Mouse (Mus musculus) forebrain, embryonic 14.5 days (tissue): ENCODE results near the gene Pcsk4. TPM values are rescaled to one million over a fixed set of nuclear protein-coding genes. Genes with fewer than 3 reads are reported as not detected.

Experiments used
- ATAC-seq: fragments of 200-750 bp; cut with Nextera tagmentation; 2 replicates; pipeline ENCODE4 v1.8.0; 2017; ENCODE audit warnings: mild to moderate bottlenecking, moderate library complexity
- DNase-seq: peaks from one replicate; pipeline ENCODE4 v3.0.0-alpha.2; 2015; ENCODE audit warnings: low spot score
- H3K27ac ChIP-seq: fragments of 300-500 bp; sonication (generic); 2 replicates; pipeline ENCODE4 v1.5.1; 2014; ENCODE audit warnings: low read depth, mild to moderate bottlenecking, control low read depth, low read length, moderate library complexity
- H3K27me3 ChIP-seq: fragments of 300-500 bp; sonication (generic); replicated peaks from 2 replicates; pipeline ENCODE4 v1.6.1; 2014; ENCODE audit warnings: low read length, control low read depth, mixed read lengths; ENCODE audit not compliant: control insufficient read depth, insufficient read depth
- H3K36me3 ChIP-seq: fragments of 300-500 bp; sonication (generic); 2 replicates; pipeline ENCODE4 v1.6.1; 2014; ENCODE audit warnings: low read length, control low read depth; ENCODE audit not compliant: control insufficient read depth, insufficient read depth
- H3K4me1 ChIP-seq: fragments of 300-500 bp; sonication (generic); 2 replicates; pipeline ENCODE4 v1.6.1; 2014; ENCODE audit warnings: antibody characterized with exemption, low read length, control low read depth; ENCODE audit not compliant: control insufficient read depth, insufficient read depth
- H3K4me2 ChIP-seq: fragments of 300-500 bp; sonication (generic); 2 replicates; pipeline ENCODE4 v1.6.1; 2014; ENCODE audit warnings: mild to moderate bottlenecking, control low read depth, low read length
- H3K4me3 ChIP-seq: fragments of 300-500 bp; sonication (generic); 2 replicates; pipeline ENCODE4 v1.5.1; 2014; ENCODE audit warnings: low read depth, low read length, control low read depth
- H3K9ac ChIP-seq: fragments of 300-500 bp; sonication (generic); 2 replicates; pipeline ENCODE4 v1.6.1; 2014; ENCODE audit warnings: mild to moderate bottlenecking, low read length, control low read depth, moderate library complexity
- H3K9me3 ChIP-seq: fragments of 300-500 bp; sonication (generic); replicated peaks from 2 replicates; pipeline ENCODE4 v1.6.1; 2016; ENCODE audit warnings: low read length, control low read depth, mixed read lengths; ENCODE audit not compliant: control insufficient read depth
- WGBS: fragments of 180-500 bp; shearing (Covaris S2); extraction: QIAGEN DNeasy Blood & Tissue Kit; methylation state at CpG from one replicate; pipeline ENCODE4 v1.1.7; 2014; 5-methylcytosine and 5-hydroxymethylcytosine counted together
- polyA plus RNA-seq: library from polyadenylated mRNA; unstranded; fragments of >200 nt; fragmentation: Nextera tagmentation; extraction: Ambion mirVana; gene quantifications from 2 replicates; pipeline ENCODE4 v1.2.1, GENCODE M21; 2014

Pcsk4 gene
- polyA plus RNA-seq, 1 experiment from 2014 or later: 1.6 TPM

- Histone ChIP-seq H3K9ac (peak overlapping the region; percentile 99), H3K4me3 (peak overlapping the region; percentile 74), H3K9me3 (no peaks in the 10 kb centered on the region), H3K4me1 (peaks cover 44% of the 10 kb centered on the region), H3K27ac (peak overlapping the region; percentile 98), H3K36me3 (peaks cover 37% of the 10 kb centered on the region), H3K4me2 (peak overlapping the region; percentile 75), H3K27me3 (no peaks in the 10 kb centered on the region)
- DNase-seq: no peak
- ATAC-seq: no peak
- WGBS: 41% methylated on average over 10 of the region's 10 CpGs
These were observed 29.5 kb downstream of the Pcsk4 start for GRCm38 (mm10) chr10:80299824-80300223.

DNA sequence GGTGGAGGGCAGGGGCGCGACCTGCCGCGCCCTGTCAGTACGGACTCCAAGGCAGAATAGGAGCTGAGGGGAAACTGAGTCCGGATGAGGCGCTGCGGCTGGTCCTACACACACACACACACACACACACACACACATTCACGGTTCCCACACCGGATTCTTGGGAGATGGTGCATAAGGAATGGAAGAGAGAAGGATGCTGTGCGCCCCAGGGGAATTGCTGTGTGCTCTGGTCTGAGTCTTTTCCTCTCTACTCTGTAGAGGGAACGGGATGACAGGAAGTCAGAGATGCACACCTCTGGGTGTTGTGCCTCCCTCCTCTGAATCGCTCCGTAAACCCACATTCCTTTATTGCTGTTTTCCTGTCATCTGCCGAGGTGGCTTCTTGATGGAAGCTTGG, 30.0 kb downstream of the Pcsk4 start:
- H3K27ac ChIP-seq: peak overlapping the region; percentile 98
- peaks cover 39% of the 10 kb centered on the region for H3K4me1 ChIP-seq
- DNase-seq (peak; percentile 49), ATAC-seq (peak; percentile 2; the same call in 1 of the 2 replicates)
- H3K36me3 ChIP-seq: peaks cover 37% of the 10 kb centered on the region
- H3K4me3 ChIP-seq: peak overlapping the region; percentile 74
- peak overlapping the region; percentile 99 for H3K9ac ChIP-seq
- H3K4me2 ChIP-seq: peak overlapping the region; percentile 75
- H3K27me3 ChIP-seq: no peaks in the 10 kb centered on the region
- WGBS: 4% methylated on average over 13 of the region's 15 CpGs
- no peaks in the 10 kb centered on the region for H3K9me3 ChIP-seq

- 1% methylated on average over 26 of the region's 26 CpGs for WGBS
- H3K27me3 ChIP-seq: no peaks in the 10 kb centered on the region
- DNase-seq: peak; percentile 96
- peak; percentile 83 for ATAC-seq
- peak overlapping the region; percentile 74 for H3K4me3 ChIP-seq
- H3K27ac ChIP-seq: peak overlapping the region; percentile 98
- H3K4me2 ChIP-seq: peak overlapping the region; percentile 75
- peaks cover 39% of the 10 kb centered on the region for H3K4me1 ChIP-seq
- peaks cover 37% of the 10 kb centered on the region for H3K36me3 ChIP-seq
- peak overlapping the region; percentile 99 for H3K9ac ChIP-seq
- H3K9me3 ChIP-seq: no peaks in the 10 kb centered on the region
These were observed 30.6 kb downstream of the Pcsk4 start for GRCm38 (mm10) chr10:80298571-80299281.

DNA sequence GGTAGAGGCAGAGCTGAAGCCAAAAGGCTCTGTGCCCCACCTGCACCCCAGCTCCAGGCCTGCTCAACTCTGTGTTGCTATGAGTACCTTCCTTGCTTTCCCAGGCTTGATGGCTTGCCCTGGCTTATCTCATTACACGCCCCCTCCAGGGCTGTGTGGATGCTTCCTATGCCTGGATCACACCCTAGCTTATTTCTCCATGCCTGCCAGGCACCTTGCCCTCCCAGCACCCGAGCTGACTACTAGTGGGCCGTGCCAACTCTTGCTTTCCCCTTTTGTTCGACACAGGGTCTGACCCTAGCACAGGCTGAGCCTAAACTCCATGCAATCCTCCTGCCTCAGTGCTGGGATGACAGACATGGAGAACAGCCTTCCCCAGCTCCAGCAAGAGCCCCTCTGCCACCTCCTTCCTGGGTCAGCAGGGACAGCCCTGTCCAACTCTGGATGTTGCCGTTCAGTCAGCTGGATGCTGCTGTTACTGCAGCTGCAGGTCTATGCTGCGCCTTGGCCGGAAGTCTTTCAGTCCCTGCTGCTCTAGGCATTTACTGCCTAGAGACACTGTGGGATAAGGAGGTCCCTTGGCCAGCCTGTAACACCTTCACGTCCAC, 31.7 kb downstream of the Pcsk4 start:
- Histone ChIP-seq H3K4me3 (no peak overlapping the region), H3K4me2 (peak overlapping the region; percentile 75), H3K9me3 (no peaks in the 10 kb centered on the region), H3K27me3 (no peaks in the 10 kb centered on the region), H3K36me3 (peaks cover 32% of the 10 kb centered on the region), H3K9ac (peak overlapping the region; percentile 29; the same call in 1 of the 2 replicates), H3K27ac (peak overlapping the region; percentile 98; the same call in 1 of the 2 replicates), H3K4me1 (peaks cover 43% of the 10 kb centered on the region)
- 70% methylated on average over 8 of the region's 8 CpGs for WGBS
- no peak for DNase-seq
- no peak for ATAC-seq

DNA sequence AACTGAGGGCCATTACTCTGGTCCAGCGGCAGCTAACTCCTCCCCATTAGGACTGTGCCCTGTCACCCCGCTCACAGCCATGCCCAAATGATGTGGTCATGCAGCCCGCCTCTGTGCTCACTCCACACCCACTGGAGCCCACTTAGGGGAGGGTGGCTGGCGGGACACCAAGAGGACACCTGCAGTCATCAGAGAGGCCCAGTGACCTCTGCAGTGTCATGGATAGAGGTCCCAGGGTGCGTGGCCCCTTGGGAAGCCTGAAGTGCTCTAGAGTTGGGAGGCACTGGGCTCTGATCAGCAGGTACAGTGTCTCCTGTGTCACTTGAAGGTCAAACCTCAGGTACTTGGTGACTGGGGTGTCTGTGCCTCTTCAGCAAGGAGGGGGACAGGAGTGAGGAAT, 32.5 kb downstream of the Pcsk4 start:
- Histone ChIP-seq H3K27me3 (no peaks in the 10 kb centered on the region), H3K27ac (peak overlapping the region; percentile 89), H3K4me1 (peaks cover 36% of the 10 kb centered on the region), H3K9me3 (no peaks in the 10 kb centered on the region), H3K9ac (peak overlapping the region; percentile 62), H3K4me2 (peak overlapping the region; percentile 57), H3K36me3 (peaks cover 24% of the 10 kb centered on the region), H3K4me3 (peak overlapping the region; percentile 35)
- DNase-seq (no peak), ATAC-seq (no peak)
- 80% methylated on average over 5 of the region's 5 CpGs for WGBS

DNA sequence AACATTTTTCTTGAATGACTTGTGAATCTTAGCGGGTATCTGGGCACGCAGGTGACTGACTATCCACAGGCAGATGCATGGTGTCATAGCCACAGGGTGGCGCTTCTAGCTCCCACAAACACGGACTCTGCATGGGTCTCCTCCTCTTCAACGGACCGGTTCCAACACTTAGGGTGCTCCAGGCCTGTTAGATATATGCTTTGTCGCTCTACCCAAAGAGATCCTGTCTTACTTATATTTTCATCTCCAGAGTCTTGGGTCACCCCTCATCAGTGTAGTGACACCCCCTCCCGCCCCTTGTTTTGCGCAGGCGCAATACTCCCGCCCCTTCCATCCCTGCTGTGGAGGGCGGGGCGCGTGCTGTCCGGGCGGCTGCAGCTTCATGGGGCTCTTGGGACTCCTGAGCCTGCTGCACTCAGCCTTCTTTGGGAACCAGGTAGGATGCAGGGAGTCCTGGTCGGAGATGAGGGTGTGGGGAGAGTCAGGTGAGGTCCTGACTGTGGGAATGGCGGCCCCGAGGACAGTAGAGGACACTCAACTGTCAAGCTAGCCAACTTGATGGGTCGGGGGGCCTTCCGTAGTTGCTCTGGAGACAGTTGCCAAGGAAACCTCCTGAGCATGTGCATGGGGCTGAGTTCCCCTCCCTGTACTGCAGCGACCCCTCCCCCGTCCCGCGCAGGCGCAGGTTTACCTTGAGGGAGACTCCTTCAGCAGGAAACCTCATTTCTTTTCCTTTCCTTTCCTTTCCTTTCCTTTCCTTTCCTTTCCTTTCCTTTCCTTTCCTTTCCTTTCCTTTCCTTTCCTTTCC, 33.5 kb downstream of the Pcsk4 start, which contains the start of gene Apc2:
Gene Apc2, plus strand, starts transcription at position 360 of the 808 bp plus-strand sequence.
- peak; percentile 95 for DNase-seq
- WGBS: under 1% methylated on average over 26 of the region's 26 CpGs

GRCm38 (mm10) chr10:80294788-80295303, 34.5 kb downstream of the Pcsk4 start:
- Histone ChIP-seq H3K4me2 (no peak overlapping the region; the same call in 1 of the 2 replicates), H3K9ac (peak overlapping the region; percentile 62), H3K36me3 (peaks cover 21% of the 10 kb centered on the region), H3K27ac (peak overlapping the region; percentile 89; the same call in 1 of the 2 replicates), H3K9me3 (no peaks in the 10 kb centered on the region), H3K27me3 (no peaks in the 10 kb centered on the region), H3K4me1 (peaks cover 35% of the 10 kb centered on the region), H3K4me3 (no peak overlapping the region)
- ATAC-seq: no peak
- WGBS: 38% methylated on average over 7 of the region's 7 CpGs
- no peak for DNase-seq

More for the DNA sequence above, 33.5 kb downstream of the Pcsk4 start, which contains the start of gene Apc2:
- Histone ChIP-seq H3K36me3 (peaks cover 21% of the 10 kb centered on the region), H3K27ac (peak within 1 kb of the TSS; percentile 89), H3K4me1 (peaks cover 35% of the 10 kb centered on the region), H3K4me3 (peak within 1 kb of the TSS; percentile 35), H3K9ac (peak within 1 kb of the TSS; percentile 62), H3K4me2 (peak within 1 kb of the TSS; percentile 57), H3K27me3 (no peaks in the 10 kb centered on the region), H3K9me3 (no peaks in the 10 kb centered on the region)
- peak; percentile 56 for ATAC-seq

DNA sequence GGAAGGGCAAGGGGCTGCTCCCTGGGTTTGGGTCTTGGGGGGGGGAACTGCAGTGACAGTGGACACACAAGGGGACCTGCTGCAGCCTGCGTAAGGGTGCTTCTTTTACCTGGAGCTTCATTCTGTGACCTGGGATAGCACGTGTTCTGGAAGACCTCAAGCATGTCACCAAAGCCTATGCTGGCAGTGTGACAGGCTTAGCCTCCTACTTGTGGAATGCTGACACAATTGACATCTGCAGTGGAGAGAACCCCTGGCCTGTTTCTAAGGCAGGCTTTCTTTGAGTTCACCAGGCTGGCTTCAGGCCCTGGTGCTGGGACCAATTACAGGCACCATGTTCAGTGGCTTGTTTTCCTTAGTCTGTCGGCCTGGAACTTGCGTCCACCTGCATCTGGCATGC, 35.0 kb downstream of the Pcsk4 start:
- no peak overlapping the region for H3K27ac ChIP-seq
- H3K4me1 ChIP-seq: peaks cover 35% of the 10 kb centered on the region
- H3K27me3 ChIP-seq: no peaks in the 10 kb centered on the region
- H3K36me3 ChIP-seq: peaks cover 22% of the 10 kb centered on the region
- DNase-seq (no peak), ATAC-seq (no peak)
- no peak overlapping the region for H3K9ac ChIP-seq
- WGBS: 84% methylated on average over 4 of the region's 4 CpGs
- no peaks in the 10 kb centered on the region for H3K9me3 ChIP-seq
- no peak overlapping the region for H3K4me2 ChIP-seq
- no peak overlapping the region for H3K4me3 ChIP-seq
